Mouse (Mus musculus) thymus, postnatal 25 days (tissue): ENCODE measurements around the gene Hltf.

ENCODE experiments used
- DNase-seq: peaks from one replicate; pipeline ENCODE4 v3.0.0; 2022

Hltf gene

DNA sequence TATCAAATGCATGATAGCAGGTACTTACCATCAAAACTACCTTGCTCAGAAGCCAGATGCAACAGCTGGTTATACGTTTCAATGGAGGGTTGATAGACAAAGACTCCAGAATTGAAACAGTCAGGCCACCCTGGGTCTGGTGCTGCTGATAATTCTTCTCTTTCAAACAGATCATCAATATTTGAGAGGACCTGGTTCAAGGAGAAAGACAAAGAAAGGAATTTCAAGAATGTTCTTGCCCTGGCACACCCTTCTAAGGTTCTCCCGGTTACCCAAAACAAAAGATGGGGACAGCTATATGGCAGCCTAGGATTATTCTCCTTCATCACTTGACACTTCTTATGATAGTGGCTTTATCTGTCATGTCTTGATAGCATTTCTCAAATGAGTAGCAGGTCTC, 92.9 kb downstream of the Hltf start:
- DNase-seq: no peak

DNA sequence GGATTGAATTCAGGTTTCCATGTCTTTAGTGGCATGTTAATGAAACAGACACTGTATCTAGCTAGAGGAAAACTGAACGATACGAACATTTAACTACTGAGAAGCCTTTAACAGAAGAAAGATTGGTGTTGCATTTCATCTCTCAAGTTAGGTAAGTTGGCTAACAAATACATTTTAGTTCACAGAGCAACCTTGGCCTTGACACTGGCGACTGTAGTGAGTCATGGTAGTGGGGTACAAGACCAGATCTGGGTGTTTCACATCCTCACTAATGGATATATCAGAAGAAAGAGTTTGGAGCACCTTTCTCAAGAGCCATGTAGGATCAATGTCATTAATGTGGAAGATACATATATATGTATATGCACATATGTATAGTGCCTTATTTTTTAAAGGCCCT, 94.0 kb downstream of the Hltf start:
- DNase-seq: no peak

DNA sequence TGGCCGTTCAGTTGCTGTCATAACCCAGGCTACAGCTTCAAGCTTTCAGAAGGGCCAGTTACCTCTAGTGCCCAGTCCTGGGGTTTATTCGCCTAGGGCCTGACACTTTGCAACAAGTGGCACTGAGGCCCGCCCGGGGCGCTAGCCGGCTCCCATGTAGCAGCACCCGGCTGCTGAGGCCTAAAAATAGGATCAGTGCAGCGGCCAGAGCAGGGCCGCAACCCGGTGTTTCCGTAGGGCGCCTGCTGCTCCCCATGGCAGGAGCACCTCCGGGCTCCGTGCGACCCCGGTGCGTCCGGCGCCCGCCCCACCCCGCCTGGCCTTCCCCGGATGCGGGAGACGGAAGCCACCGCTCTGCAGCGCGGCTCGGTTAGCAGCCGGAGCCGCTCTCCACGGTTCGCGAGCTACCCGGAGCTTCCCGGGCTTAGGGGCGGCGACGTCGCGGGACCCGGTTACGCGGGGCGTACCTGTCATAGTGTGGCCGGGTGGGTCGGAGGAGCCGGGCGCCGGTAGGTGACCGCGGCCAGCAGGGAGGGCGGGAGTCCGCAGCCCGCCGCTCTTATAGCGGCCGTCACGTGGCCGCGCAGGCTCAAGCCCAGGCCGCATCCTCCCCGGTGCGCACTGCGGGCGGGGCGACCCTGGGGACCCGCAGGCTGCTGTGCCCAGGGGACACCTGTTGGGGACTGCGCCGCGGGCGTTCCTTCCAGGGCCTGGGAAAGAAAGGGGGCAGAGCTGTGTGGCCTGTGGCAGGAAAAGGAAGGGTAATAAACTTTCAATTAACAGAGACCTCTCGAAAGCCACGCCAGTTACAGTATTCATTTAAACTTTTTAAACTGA, 97.1 kb downstream of the Hltf start, which contains the start of gene Gyg:
Gene Gyg, minus strand, starts transcription at position 787 of the 837 bp plus-strand sequence.
- peak; percentile 80 for DNase-seq

DNA sequence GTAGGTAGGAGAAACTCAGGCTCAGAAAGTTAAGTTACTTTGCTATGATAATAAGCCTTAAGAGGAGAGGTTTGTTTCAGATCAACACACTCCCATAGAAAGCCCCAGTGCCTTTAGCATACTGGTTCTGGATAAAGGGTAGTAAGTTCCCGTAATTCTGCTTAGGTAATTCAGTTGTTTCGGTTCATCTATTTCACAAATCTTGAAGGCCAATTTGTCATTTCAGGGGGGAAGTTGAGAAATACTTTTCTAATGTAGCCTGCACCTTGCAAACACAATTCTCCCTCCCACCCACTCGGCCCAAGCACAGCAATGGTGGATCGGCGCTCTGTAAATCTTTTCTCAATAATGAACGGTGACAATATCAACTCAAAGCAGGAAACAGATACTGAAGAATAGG, 97.9 kb downstream of the Hltf start:
- no peak for DNase-seq

DNA sequence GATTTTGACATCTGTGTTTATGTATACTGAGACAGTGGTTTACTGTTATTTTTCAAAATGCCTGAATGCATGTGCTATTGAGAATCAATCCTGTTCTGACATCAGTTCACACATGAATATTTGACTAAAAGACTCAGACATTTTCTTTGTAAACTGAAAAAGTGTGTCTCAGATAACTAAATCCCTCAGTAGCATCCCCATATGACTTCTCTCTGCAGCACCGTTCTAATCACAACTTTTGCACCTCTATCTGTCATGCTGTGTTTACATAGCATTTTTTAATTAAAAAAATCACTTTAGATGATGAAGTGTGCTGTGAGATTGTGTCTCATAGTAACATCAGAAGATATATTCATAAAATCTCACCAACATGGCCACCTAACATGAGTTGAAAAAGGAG, 109.9 kb downstream of the Hltf start:
- DNase-seq: no peak
